Mouse (Mus musculus) megakaryocyte, embryonic 14.5 days (primary cell): ENCODE data around the gene Gpr88.

Experiments
- FLI1 ChIP-seq: IDR thresholded peaks from 2 replicates; pipeline ENCODE4 v1.6.1; 2012; ENCODE audit warnings: low read length, inconsistent platforms, mixed read lengths
- GATA1 ChIP-seq: IDR thresholded peaks from 3 replicates; pipeline ENCODE4 v1.6.1; 2012; ENCODE audit warnings: mixed read lengths, low read length, inconsistent platforms, borderline replicate concordance

DNA sequence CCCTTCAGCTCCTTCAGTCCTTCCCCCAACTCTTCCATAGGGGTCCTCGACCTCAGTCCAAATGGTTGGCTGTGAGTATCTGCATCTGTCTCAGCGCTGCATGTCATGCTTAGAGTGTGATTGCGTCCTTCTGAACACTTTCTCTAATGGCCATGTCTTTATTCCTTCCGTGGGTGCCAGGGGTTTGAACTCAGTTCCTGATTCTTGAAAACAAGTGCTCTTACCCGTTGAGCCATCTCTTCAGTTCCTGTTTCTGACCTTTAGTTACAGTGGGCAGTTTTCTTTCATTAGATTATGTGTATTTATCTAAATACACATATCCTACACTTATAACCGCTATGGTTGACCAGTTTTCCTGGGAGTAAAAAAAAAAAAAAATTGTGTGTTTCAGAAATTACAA is 26.4 kb downstream of the Gpr88 start:
- no peak for TF ChIP-seq GATA1
- TF ChIP-seq FLI1, result no peak
